In the genomic region with DNA sequence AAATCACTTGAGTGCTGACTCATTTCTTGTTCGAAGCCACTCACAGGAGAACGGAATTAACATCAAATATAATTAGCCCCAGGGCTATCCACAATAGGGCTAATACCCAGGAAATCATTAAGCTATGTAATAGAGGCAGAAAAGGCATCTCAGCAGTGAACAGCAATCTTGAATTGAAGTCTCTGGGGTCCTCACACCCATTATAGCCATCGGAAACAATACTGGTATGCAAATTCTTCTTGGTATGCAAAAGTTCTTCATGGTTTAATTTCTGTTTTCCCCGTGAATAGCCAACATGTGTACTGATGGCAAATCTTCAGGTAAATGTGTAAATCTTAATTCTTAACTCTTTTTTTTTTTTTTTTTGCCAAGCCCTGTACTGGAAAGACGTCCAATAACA, we compare ENCODE assay signal across 31 mouse cellular contexts. TPM values are rescaled to one million over a fixed set of nuclear protein-coding genes. Genes with fewer than 3 reads are reported as not detected.
"Had no signal": no experiment of that assay in that cellular context is flagged by ENCODE, and none has a peak within 500 bp of the region (broad histone marks: within the 10 kb centered on the region; RNA-seq: fewer than 3 reads in every experiment).

No protein-coding gene starts in this region.

- H3K4me3 ChIP-seq: embryonic facial prominence, embryonic 10.5 days; embryonic facial prominence, embryonic 12.5 days; embryonic facial prominence, embryonic 13.5 days; embryonic facial prominence, embryonic 15.5 days; erythroblast, embryonic 14.5 days; forebrain, embryonic 10.5 days; forebrain, embryonic 12.5 days; forebrain, embryonic 13.5 days; forebrain, embryonic 15.5 days; gastrocnemius, adult 2 months; heart, adult 2 months had no signal

- H3K27ac ChIP-seq: embryonic facial prominence, embryonic 10.5 days; embryonic facial prominence, embryonic 12.5 days; embryonic facial prominence, embryonic 13.5 days; embryonic facial prominence, embryonic 15.5 days; forebrain, embryonic 10.5 days; forebrain, embryonic 12.5 days; forebrain, embryonic 13.5 days; forebrain, embryonic 15.5 days; gastrocnemius, adult 2 months; heart, adult 2 months had no signal

- H3K27me3 ChIP-seq: embryonic facial prominence, embryonic 12.5 days; embryonic facial prominence, embryonic 13.5 days; embryonic facial prominence, embryonic 15.5 days; forebrain, embryonic 15.5 days had no signal

- H3K36me3 ChIP-seq: embryonic facial prominence, embryonic 10.5 days; embryonic facial prominence, embryonic 12.5 days; embryonic facial prominence, embryonic 13.5 days; embryonic facial prominence, embryonic 15.5 days; forebrain, embryonic 10.5 days; forebrain, embryonic 12.5 days; forebrain, embryonic 15.5 days had no signal

- H3K4me2 ChIP-seq: embryonic facial prominence, embryonic 12.5 days; embryonic facial prominence, embryonic 13.5 days; embryonic facial prominence, embryonic 15.5 days; forebrain, embryonic 12.5 days; forebrain, embryonic 13.5 days; forebrain, embryonic 15.5 days had no signal

- DNase-seq: cerebellum, adult 9-10 months; cerebellum, adult 9-11 months; cerebellum, postnatal 10 days; cerebellum, postnatal 14 days; cerebellum, postnatal 25 days; cerebellum, postnatal 36 days; embryo, embryonic 11 days; forebrain, postnatal 0 days; gastrocnemius, adult 2 months; gastrocnemius, postnatal 10 days; gastrocnemius, postnatal 14 days; gastrocnemius, postnatal 25 days; gastrocnemius, postnatal 36 days; heart, adult 18-20 months; heart, adult 2 months had no signal

- H3K9me3 ChIP-seq: embryonic facial prominence, embryonic 10.5 days; embryonic facial prominence, embryonic 12.5 days; embryonic facial prominence, embryonic 13.5 days; embryonic facial prominence, embryonic 15.5 days; forebrain, embryonic 13.5 days had no signal

- H3K9ac ChIP-seq: embryonic facial prominence, embryonic 12.5 days; embryonic facial prominence, embryonic 13.5 days; embryonic facial prominence, embryonic 15.5 days; forebrain, embryonic 12.5 days; forebrain, embryonic 13.5 days; forebrain, embryonic 15.5 days; forebrain, postnatal 0 days had no signal

- H3K4me1 ChIP-seq: embryonic facial prominence, embryonic 13.5 days; embryonic facial prominence, embryonic 15.5 days; forebrain, embryonic 12.5 days; forebrain, embryonic 13.5 days had no signal

- ATAC-seq: forebrain, embryonic 13.5 days; forebrain, embryonic 14.5 days; forebrain, embryonic 15.5 days; forebrain, embryonic 16.5 days; forebrain, postnatal 0 days had no signal

RNA-seq across cellular contexts. Expression of gene Klhl8, which starts 19.5 kb away (rescaled TPM):
- polyA plus RNA-seq: erythroblast, embryonic 14.5 days had no signal

RNA-seq across cellular contexts. Expression of gene Hsd17b13, which starts 46.7 kb away (rescaled TPM):
- total RNA-seq: common myeloid progenitor, adult 5-6 weeks; forebrain, postnatal 0 days; gastrocnemius, adult 2 months; gastrocnemius, adult 8-10 months; gastrocnemius, postnatal 14 days; gastrocnemius, postnatal 25 days; gastrocnemius, postnatal 36 days; granulocyte monocyte progenitor cell, adult 5-6 weeks; heart, adult 18-20 months; heart, adult 2 months; heart, adult 8-10 months had no signal
- polyA plus RNA-seq: embryonic facial prominence, embryonic 10.5 days; embryonic facial prominence, embryonic 11.5 days; embryonic facial prominence, embryonic 12.5 days; embryonic facial prominence, embryonic 13.5 days; erythroblast, embryonic 14.5 days; forebrain, embryonic 10.5 days; forebrain, embryonic 12.5 days; forebrain, embryonic 13.5 days; forebrain, embryonic 14.5 days; forebrain, embryonic 15.5 days; forebrain, embryonic 16.5 days; heart, adult 2 months had no signal
